Mouse (Mus musculus) thymus, postnatal 0 days (tissue): ENCODE results near the gene Syna. TPM values are rescaled to one million over a fixed set of nuclear protein-coding genes. Genes with fewer than 3 reads are reported as not detected.
A peak's percentile ranks its signal among the peaks of the same experiment; 100 is the strongest.

Source experiments
- DNase-seq: peaks from one replicate; pipeline ENCODE4 v3.0.0-alpha.2; 2015; ENCODE audit warnings: low spot score
- polyA plus RNA-seq: library from polyadenylated mRNA; unstranded; fragments of >200 nt; fragmentation: Nextera tagmentation; extraction: Ambion mirVana; gene quantifications from 2 replicates; pipeline ENCODE4 v1.2.1, GENCODE M21; 2015

The Syna gene
- polyA plus RNA-seq, 1 experiment from 2014 or later, result 0.09 TPM

DNA sequence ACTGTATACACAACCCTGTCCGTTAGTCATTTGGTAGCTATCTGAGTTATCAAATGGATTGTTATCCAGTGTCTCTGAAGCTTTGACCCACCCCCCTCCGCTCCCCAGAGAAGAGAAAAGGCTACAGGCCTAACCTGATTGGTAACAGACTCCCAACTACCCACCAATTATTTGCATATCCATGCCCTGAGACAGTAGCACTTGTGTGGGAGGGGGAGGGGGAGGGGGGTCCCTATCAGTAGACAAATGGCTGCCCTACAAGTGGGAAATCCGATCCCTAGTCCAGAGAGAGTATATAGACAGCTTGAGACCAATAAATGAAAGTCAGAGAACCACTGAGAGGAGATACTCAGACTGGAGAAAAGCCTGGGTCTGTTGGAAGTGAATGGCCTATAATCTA, 8.1 kb upstream of the Syna start:
- no peak for DNase-seq

DNA sequence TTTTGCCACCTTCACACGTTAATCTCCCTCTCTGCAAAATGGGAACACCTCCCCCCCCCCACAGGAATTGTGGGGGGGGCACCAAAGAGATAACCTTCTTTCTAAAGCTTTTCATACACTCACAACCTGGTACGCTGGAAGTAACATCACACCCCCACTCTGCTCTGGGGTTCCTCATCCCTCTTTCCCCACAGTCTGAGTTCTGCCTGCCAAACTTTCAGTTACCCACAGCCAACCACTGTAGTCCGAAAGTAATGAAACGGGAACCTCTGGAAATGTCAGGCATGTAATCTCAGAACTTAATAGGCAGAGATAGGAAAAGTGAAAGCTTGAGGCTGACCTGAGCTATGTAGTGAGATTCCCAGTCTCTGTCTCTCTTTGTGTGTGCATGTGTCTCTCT, 7.5 kb upstream of the Syna start:
- no peak for DNase-seq

DNA sequence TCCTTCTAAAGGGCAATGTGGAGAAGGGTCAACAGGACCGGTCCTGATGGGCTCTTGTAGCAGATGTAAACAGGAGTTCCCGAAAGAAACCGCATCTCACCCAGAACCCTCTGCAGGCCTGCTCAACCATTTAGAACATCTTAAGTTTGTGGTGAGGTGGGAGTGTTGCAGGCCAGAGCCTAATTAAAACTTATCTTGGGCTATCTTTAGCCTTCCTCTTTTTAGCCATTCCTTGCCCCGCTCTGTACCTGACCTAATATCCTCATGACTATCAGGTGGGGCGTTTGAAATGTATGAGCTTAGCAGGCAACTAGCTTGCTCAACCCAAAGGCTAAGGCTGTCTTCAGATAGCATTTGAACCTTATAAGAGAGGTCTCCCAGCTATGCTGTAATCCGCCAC, 5.7 kb upstream of the Syna start:
- no peak for DNase-seq

DNA sequence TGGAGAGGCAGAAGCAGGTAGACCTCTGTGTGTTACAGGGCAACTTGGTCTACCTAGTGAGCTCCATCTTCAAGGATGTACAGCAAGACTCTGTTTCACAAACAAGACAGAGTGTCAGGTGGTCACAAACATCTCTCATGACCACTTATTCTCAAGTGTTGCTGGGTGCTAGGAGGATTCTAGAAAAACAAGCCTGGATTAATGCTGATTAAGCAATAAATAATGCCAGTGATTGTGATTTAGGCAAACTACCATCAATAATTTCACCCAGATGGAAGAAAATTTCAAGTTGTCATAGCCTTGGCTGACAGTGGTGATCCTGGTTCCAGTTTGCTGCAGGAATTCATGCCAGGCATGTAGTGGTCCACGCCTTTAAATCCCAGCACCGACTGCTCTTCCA, 4.3 kb upstream of the Syna start:
- DNase-seq, result no peak

DNA sequence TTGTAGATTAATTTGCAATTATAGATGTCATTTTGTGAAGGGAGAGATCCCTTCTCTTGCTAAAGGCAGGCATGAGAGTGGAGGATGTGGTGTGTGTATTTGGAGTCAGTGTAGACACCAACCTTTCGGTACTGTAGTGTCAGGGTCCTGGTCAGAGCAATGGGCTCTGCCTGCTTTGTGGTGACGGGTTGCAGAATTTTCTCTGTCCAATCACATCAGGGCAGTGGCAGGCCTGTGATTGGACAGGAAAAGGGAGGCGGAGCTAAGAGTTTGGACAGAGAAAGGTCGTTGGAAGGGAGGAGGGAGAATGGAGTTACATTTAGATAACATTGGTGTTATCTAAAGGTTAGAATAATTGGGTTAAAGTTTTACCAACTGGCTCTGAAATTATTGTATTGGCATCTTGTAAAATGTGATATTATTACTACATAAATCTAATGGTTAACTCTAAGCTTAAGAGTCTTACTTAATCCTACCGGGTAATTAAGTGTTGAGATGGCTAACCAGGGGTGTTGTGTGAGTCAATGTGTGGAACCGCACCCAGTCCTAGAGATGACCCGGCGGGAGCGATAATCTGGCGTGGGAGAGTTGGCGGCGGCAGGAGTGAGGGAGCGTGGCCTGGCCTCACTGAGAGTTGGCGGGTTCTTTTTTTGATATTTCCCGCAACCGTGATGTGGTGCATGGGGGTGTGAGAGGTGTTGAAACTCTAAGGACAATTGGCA, 640 bp upstream of the Syna start:
- no peak for DNase-seq

DNA sequence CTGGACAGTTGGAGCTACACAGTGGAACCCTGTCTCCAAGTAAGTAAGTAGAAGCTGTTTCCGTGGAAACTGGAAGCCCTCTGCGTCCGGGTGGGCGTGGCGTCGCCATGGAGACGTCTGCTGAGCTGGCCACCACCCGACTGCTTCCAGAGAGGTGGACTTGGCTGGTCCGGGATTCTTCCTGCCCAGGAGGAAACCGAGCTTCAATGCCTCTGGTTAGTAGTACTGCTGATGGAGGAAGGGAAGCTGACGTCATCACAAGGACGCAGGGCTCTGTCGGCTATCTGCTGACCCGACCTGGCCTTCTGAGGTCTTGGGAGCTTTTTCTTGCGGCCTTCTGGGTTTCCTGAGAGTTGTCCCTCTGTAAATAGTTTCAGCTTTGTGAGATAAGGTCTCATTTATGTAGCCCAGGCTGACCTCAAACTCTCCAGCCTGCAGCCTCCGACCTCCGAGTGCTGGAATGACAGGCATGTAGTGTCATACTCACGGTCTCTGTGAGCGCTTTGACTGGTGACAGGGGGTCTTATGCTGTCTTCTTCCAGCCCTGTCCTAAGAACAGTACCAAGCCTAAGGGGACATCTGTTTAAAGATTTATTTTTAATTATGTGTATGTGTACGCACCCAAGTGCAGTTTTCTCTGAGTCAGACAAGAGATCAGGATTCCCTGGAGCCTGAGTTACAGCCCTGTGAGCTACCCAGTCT, 4.4 kb downstream of the Syna start:
- peak; percentile 16 for DNase-seq

DNA sequence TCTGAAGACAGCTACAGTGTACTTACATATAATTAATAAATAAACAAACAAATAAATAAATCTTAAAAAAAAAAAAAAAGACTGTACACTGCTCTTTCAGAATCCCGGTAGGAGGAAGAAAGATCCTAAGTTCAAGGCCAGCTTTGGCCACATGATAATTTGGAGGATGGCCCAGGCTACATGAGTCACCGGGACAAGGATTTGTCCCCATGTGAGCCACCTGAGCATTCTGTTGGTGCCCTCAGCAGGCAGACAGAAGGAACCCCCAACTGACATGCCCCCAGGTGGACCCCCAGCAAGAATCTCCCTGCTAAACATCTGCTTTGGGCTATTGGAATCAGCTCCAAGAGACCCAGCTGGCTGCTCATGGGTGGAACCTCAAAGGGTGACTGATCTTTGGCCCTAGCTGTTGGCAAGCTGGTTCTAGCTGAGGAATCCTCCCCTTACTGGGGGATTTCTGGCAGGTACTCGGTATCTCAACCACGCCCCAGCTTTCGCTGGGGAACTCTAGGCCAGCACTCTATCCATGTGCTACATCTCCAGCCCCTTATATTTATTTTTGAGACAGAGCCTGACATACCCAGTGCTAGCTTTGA, 5.9 kb downstream of the Syna start:
- DNase-seq, result no peak

DNA sequence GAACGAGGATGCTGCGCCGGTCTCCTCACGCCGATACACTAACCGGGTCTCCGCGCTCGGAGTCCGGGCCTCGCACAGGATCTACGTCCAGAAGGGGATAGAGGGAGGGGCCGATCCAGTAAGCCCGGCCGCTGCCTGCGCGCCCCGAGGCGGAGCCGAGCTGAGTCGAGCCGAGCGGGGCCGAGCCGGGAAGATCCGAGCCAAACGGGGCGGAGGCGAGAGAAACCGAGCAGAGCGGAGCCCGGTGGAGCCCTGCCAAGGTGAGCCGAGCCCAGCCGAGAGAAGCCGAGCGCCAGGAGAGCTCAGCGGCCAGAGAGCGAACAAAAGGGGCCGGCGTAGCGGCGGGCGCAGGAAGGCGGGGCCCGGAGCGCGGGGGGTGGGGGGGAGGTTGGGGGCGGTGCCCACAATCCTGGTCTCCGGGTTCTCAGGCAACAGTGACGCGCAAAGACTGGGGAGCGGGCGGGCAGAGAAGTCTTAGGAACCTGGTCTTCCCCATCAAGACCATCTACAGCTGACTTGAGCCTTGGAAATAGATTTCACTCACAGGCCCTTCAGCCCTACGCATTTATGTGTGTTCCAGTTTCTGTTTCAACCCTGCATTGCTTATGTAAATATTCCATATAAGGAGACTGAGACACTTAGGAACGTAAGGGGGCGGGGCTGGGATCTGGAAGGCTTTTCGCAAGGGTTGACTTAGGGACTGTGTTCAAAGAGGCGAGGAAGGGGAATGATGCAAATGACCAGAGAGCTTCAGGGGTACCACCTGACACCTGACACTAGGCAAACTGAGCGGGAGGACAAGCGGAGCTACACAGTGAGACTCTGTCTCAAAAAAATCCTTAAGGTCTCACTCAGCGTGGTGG, 7.6 kb downstream of the Syna start, which contains the start of gene Clip2:
Clip2 (minus strand) TSS at position 325 of the 863 bp plus-strand sequence.
- peak; percentile 92 for DNase-seq

DNA sequence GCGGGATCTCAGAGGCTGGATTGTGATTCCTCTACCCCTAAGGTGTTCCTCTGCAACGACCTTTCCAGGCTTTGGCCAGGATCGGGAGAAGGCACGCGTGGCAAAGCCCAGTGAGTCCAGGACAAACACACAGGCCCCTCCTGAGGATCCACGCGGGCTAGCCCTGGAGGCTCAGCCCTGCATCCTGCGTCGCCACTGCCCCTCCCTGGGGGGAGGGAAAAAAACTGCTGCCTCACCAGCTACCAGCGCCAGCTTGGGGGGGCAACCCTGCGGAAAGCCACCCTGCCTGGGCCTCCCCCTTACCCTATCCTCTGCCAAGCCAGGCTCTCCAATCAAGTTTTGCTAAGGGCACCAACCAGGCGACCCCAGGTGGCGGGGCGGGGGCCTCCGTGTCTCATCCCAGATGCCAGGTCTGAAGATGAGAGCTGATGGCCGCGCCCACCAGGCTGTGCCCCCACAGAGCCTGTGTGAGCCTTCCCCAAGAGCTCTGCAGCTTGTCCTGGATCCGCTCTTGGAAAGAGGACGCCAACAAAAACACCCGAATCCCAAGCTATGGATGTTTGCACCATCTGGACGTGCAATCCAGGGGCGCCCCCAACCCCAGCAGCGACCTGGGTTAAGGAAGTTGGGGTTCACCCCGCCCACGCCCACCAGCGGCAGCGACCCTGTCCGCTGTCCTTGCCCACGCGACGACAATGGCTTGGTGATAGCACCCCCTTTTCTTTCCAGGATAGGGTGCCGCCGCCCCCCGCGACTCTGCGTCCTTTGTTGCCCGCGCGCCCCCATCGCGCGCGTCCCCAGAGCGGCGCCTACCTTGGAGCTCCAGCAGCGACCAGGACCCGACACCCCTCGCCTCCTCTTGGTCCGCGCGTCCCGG, 8.5 kb downstream of the Syna start:
- peak; percentile 56 for DNase-seq

DNA sequence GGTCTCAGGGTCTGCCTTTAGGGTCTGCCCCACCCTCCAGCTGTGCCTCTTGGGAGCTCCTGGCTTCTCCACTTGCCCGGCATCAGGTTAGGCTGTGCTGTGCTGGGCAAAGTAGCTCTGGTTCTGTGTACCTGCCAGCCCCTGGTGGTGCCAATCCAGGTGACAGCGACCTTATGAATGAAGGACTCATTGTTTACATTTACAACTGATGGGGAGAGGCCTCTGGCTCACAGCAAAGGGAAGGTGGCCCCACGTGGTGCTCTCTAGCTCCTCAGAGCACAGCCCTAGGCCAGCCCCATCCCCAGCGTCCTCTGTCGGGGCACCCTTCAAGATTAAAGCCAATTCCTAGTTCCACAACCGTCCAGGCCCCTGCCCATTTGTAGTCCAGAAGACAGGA, 9.1 kb downstream of the Syna start:
- DNase-seq, result no peak

DNA sequence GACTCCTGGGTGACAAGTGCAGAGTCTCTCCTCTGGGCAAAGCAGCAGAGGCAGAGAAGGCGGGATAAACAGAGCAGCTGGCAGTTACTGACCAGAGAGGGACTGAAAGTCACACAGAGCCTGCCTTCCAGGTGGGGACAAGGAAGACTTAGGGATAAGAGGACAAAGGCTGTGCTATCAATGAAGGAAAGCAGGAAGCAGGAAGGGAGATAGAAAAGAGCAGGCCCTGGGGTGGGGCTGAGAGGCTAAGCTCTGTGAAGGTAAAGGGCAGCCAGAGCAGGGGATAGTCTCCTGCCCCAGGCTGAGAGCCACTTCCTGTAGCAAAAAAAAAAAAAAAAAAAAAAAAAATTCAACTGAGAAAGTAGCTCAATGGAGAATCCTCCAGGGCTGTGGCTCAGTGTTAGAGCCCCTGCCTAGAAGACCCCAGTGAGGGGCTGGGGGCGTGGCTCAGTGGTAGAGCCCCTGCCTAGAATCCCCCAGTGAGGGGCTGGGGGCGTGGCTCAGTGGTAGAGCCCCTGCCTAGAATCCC, 10.3 kb downstream of the Syna start:
- DNase-seq, result no peak

DNA sequence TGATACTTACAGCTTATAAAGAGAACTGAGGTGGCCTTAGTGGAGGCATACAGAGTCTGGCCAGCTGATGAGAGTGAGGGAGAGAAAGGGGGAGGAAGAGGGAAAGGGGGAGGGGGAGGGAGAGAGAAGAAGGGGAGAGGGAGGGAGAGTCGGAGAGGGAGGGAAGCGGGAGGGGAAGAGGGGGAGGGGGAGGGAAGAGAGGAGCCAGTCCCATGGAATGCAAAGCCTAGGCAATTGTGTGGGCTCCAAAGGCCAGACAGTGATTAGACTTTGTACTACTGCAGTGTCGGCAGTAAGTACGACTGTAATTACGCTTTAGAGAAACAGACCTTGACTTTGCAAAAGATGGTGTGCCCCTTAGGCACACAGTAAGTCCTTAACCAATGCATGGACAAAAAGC, 11.7 kb downstream of the Syna start:
- DNase-seq, result no peak

DNA sequence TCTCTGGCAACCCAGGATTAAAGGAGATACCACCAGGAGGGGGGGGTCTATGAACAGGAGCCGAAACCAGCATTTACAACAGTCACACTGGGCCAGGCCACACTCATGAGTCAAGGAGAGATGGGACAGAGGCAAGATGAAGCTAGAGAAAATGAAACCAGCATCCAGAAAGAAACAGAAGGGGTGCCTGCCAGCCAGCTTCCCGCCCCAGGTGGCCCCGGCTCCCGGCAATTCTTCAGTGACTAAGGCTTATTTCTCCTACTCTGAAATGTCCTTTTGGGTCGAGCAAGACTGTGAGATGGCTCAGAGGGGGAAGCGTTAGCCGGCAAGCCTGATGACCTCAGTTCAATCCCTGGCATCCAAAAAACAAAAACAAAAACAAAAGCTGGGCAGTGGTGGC, 13.2 kb downstream of the Syna start:
- no peak for DNase-seq

DNA sequence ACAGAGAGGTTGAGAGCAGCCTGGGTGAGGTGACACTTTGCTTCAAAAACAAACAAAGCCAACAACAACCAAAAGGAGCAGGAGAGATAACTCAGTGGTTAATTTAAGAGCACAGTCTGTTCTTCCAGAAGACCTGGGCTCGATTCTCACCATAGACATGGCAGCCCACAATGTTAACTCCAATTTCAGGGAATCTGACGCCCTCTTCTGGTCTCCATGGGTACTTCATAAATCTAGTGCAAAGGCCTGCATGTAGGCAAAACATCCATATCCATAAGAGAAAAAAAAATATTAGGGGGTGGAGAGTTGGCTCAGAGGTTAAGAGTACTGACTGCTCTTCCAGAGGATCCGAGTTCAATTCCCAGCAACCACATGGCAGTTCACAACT, 14.7 kb downstream of the Syna start:
- no peak for DNase-seq

DNA sequence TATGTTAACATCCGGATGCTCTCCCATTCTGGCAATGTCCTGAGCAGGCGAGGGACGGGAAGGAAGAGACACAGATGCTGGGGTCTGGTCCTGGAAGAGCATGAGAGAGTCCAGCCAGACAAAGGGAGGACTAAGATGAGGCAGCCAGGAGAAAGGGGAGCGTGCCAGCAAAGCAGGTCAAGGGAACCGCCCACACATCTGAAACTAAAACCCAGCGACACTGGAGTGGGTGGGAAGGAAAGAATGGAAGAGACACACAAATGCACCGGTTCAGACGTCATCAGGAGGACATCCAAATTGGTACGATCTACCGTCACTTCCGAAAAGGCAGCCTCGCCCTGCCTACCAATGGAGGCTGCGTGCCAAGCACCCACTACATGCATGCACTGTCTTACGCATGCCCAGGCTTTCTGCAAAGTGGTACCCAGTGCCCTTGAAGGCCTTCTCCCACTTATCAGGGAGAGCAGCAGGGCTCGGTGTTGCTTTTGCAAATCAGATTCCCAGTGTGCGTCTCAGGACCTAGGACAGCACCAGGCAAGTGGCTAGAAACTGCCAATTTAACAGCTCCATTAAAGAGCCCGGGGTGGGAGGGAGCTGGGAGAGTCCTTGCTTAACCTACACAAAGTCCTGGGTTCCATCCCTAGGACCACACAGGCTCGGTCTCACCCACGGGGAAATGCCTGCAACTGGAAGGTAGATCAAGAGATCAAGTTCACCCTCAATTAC, 15.3 kb downstream of the Syna start:
- DNase-seq, result no peak

DNA sequence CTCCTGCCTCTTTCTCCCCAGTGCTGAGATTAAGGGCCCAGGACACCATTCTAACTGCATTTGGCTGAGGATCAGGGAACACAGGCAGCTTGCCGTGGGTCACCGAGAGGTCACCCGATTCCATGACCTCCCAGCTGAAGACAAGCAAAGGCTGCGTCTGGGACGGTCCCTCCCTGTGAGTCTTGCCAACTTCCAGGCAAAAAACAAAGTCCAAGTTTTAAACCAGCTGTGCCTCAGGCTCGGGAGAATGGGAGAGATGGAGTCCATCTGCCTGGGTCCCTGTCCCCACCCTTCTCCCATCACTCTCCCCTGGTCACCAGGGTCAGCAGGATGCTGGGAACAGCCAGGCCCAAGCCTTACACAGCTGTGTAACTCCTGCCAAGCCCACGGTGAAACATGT, 18.3 kb downstream of the Syna start:
- no peak for DNase-seq

DNA sequence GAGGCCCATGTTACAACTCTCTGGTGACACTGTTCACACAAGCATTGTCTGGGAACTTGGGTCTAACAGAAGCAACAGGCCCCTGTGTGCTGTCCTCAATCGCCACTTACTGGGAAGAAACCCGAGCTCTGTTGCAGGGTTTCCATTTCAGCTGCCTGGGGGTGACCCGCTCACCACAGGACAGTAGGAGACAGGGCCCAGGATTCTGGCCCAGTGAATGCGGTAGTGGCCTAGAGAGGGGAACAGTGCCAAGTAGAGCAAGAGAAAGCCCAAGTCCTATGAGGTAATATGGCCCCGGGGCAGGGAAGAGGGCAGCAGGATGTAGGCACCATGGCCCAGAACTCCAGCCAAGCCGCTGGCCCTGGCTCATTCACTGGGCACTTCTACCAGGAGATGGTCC, 19.1 kb downstream of the Syna start:
- DNase-seq, result no peak

DNA sequence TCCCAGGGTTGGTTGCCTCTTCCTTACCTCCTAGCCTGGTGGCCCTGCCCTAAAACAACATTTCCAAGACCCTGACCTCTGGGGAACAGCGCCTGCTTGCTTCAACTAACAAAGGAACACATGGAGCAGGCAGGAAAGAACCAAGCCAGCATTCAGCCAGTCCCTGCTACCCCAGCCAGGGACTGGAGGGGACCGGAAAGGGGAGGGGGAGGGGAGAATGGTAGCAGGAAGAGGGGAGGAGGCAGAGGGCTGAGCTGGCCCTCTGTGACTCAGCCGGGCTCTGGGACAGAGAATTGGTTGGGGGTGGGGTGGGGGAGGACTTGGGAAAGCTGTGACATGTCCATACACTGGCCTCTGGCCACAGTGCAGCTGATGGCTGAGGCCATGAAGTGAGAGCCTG, 20.1 kb downstream of the Syna start:
- DNase-seq, result peak; percentile 69

DNA sequence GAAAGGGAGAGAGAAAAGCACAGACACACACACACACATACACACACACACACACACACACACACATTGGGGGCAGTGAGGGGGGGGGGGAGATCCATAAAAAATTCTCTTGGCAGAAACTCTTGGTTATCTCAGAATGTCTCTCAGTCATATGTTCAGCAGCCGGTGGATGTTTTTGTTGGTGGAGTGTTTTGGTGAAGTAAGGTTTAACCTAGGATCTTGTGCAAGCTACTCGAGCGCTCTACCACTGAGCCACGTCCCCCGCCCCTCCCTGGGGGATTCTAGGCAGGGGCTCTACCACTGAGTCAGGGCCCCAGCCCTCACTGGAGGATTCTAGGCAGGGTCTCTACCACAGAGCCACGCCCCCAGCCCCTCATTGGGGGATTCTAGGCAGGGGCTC, 23.9 kb downstream of the Syna start:
- DNase-seq, result no peak

DNA sequence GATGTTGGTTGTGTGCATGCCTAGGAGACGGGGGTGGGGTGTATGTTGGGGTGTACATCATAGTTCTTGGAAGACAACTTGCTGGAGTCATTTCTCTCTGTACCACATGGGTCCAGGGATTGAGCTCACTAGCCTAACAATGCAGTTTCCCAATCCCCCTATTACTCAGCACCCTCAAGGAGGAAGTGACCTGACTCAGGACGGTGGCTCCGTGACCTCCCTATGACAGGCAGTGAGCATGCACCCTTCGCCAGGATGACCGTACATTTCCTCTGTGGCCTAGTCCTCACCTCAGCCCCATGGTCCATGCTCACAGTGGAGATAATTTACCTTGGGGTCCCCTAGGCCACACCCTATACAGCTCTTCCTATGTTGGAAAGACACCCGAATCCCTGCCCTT, 27.6 kb downstream of the Syna start:
- no peak for DNase-seq
